Mouse (Mus musculus) neural tube, embryonic 12.5 days (tissue): Measurements from ENCODE around the gene Gm10295. TPM values are rescaled to one million over a fixed set of nuclear protein-coding genes. Genes with fewer than 3 reads are reported as not detected.
A peak's percentile ranks its signal among the peaks of the same experiment; 100 is the strongest.

Source experiments
- ATAC-seq: fragments of 200-750 bp; cut with Nextera tagmentation; 2 replicates; pipeline ENCODE4 v1.8.0; 2017; ENCODE audit warnings: low read depth, mild to moderate bottlenecking, moderate TSS enrichment, moderate library complexity; ENCODE audit not compliant: low FRiP score
- H3K27ac ChIP-seq: fragments of 300-500 bp; sonication (generic); 2 replicates; pipeline ENCODE4 v1.5.1; 2016
- H3K27me3 ChIP-seq: fragments of 300-500 bp; sonication (generic); replicated peaks from 2 replicates; pipeline ENCODE4 v1.6.1; 2016; ENCODE audit warnings: mild to moderate bottlenecking
- H3K36me3 ChIP-seq: fragments of 300-500 bp; sonication (generic); 2 replicates; pipeline ENCODE4 v1.6.1; 2016; ENCODE audit warnings: mild to moderate bottlenecking
- H3K4me1 ChIP-seq: fragments of 300-500 bp; sonication (generic); 2 replicates; pipeline ENCODE4 v1.6.1; 2016
- H3K4me2 ChIP-seq: fragments of 300-500 bp; sonication (generic); replicated peaks from 2 replicates; pipeline ENCODE4 v1.6.1; 2016; ENCODE audit warnings: mild to moderate bottlenecking
- H3K4me3 ChIP-seq: fragments of 300-500 bp; sonication (generic); 2 replicates; pipeline ENCODE4 v1.5.1; 2016
- H3K9ac ChIP-seq: fragments of 300-500 bp; sonication (generic); 2 replicates; pipeline ENCODE4 v1.6.1; 2016; ENCODE audit warnings: mild to moderate bottlenecking
- H3K9me3 ChIP-seq: fragments of 300-500 bp; sonication (generic); 2 replicates; pipeline ENCODE4 v1.6.1; 2016; ENCODE audit warnings: mild to moderate bottlenecking
- WGBS: fragments of 180-500 bp; shearing (Covaris S2); methylation state at CpG from one replicate; pipeline ENCODE4 v1.1.7; 2016; 5-methylcytosine and 5-hydroxymethylcytosine counted together
- polyA plus RNA-seq: library from polyadenylated mRNA; unstranded; fragments of >200 nt; fragmentation: Nextera tagmentation; extraction: Ambion mirVana; gene quantifications from 2 replicates; pipeline ENCODE4 v1.2.1, GENCODE M21; 2016

Gm10295 gene
- polyA plus RNA-seq: not detected in 2 replicates

GRCm38 (mm10) chr7:71351364-71351763, at the start of gene Gm10295:
Gm10295 (minus strand) TSS chr7:71351485.
- H3K9ac ChIP-seq: no peak within 1 kb of the TSS
- ATAC-seq: peak; percentile 58
- 0 out of 2 replicates have a peak, but pooled peaks cover 3% of the 10 kb centered on the region for H3K27me3 ChIP-seq
- no peaks in the 10 kb centered on the region for H3K9me3 ChIP-seq
- H3K36me3 ChIP-seq: no peaks in the 10 kb centered on the region
- peaks cover 14% of the 10 kb centered on the region for H3K4me1 ChIP-seq
- H3K4me2 ChIP-seq: peak within 1 kb of the TSS; percentile 49
- H3K4me3 ChIP-seq: no peak within 1 kb of the TSS
- whole genome bisulfite sequencing: 4% methylated on average over 11 of the region's 11 CpGs
- H3K27ac ChIP-seq: no peak within 1 kb of the TSS

DNA sequence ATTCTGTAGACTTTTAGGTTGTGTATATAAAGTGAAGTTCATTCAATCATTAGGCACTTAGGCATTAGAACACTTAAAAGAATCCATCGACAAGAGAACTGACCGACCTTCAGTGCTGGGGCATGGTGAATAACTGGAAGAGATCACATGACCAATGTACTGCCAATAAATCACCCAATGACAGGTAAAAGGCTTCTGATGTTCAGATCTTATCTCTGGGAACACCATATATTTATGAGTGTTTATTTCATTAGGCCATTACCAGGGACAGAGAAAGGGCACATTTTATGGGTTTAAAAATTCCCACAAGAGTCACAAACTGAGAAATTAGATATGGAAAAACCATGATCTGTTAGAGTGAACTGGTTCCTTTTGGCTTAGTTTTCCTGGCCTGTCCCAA, 49.7 kb upstream of the Gm10295 start:
- H3K4me3 ChIP-seq: no peak overlapping the region

DNA sequence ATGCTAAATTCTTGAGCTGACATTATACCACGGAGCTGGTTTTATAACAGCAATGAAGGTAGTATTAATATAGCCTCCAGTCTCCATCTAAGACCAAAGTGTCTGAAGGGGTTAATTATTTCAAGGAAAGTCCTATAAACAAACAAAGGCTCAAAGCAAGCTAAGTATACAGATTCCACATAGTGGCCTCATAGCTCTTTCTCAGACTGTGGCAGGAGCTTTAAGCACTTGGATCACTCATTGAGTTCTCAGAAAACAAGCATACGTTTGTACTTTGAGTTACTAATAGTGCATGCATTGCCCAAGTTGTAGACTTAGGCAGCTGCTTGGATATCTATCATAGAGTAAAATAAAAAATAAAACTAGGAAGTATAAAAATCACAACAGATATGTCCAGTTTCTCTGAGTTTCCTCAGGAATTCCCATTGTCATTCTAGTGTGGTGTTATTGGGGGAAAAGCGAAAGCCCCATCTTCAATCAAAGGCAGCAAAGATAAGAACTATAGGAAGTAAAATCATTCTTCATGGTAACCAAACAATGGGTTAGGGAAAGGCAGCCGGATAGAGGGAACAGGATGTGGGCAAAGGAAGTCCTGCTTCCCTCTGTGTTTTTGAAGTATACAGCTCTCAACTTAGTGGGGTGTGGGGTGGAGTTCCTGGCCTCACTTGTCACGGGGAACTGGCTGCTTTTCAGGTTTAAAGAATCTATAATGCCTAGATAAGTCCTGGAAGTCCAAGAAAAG, 48.8 kb upstream of the Gm10295 start:
- Histone ChIP-seq H3K4me2 (no peak overlapping the region), H3K36me3 (no peaks in the 10 kb centered on the region), H3K27me3 (no peaks in the 10 kb centered on the region), H3K4me1 (no peaks in the 10 kb centered on the region), H3K9ac (no peak overlapping the region), H3K27ac (no peak overlapping the region), H3K9me3 (no peaks in the 10 kb centered on the region), H3K4me3 (no peak overlapping the region)
- ATAC-seq: no peak
- WGBS: 72% methylated on average over 5 of the region's 5 CpGs

More for the DNA sequence above, 49.7 kb upstream of the Gm10295 start:
- no peaks in the 10 kb centered on the region for H3K27me3 ChIP-seq
- H3K4me2 ChIP-seq: no peak overlapping the region
- WGBS: 65% methylated on average over 2 of the region's 2 CpGs
- H3K9ac ChIP-seq: no peak overlapping the region
- H3K4me1 ChIP-seq: no peaks in the 10 kb centered on the region
- ATAC-seq: no peak
- H3K9me3 ChIP-seq: no peaks in the 10 kb centered on the region
- no peaks in the 10 kb centered on the region for H3K36me3 ChIP-seq
- no peak overlapping the region for H3K27ac ChIP-seq

GRCm38 (mm10) chr7:71398959-71399756, 47.9 kb upstream of the Gm10295 start:
- no peak overlapping the region for H3K4me3 ChIP-seq
- no peak overlapping the region for H3K9ac ChIP-seq
- ATAC-seq: no peak
- no peaks in the 10 kb centered on the region for H3K36me3 ChIP-seq
- no peaks in the 10 kb centered on the region for H3K9me3 ChIP-seq
- H3K27me3 ChIP-seq: no peaks in the 10 kb centered on the region
- H3K27ac ChIP-seq: no peak overlapping the region
- no peaks in the 10 kb centered on the region for H3K4me1 ChIP-seq
- no peak overlapping the region for H3K4me2 ChIP-seq
- 45% methylated on average over 10 of the region's 10 CpGs for WGBS

GRCm38 (mm10) chr7:71398389-71398788, 47.1 kb upstream of the Gm10295 start:
- Histone ChIP-seq H3K27me3 (no peaks in the 10 kb centered on the region), H3K27ac (no peak overlapping the region), H3K4me2 (no peak overlapping the region), H3K4me3 (no peak overlapping the region), H3K36me3 (no peaks in the 10 kb centered on the region), H3K9ac (no peak overlapping the region), H3K4me1 (no peaks in the 10 kb centered on the region), H3K9me3 (no peaks in the 10 kb centered on the region)
- ATAC-seq: no peak
- WGBS: 80% methylated on average over 1 of the region's 1 CpGs

DNA sequence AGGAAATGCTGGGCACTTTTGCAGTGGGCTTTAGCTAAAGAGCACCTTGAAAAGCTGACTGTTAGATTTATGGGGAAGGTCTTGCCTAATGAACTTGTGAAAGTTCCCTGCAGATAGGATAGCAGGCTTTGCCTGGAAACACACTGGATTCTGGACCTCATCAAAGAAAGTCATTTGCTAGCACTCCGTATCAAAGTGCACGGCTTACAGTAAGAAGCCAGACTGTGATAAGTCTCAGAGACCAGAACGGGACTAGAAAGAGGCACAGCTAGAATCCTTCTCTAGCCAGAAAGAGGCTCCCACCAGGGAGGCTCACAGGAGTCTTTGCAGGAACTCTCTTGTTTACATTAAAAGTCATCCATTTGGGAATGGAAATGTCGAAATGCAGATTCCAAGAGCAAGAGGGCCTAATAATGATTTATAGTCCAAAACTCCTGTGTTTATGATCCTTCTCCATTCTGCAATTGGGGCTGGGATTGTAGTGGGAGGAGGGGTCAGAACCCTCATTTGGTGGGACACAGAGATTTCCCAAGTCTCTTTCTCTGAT, 41.6 kb upstream of the Gm10295 start:
- Histone ChIP-seq H3K27ac (no peak overlapping the region), H3K9ac (no peak overlapping the region), H3K9me3 (no peaks in the 10 kb centered on the region), H3K4me3 (no peak overlapping the region), H3K27me3 (no peaks in the 10 kb centered on the region), H3K36me3 (no peaks in the 10 kb centered on the region), H3K4me1 (no peaks in the 10 kb centered on the region), H3K4me2 (no peak overlapping the region)
- WGBS: 29% methylated on average over 4 of the region's 4 CpGs
- ATAC-seq: no peak

- H3K9ac ChIP-seq: no peak overlapping the region
- WGBS: 81% methylated on average over 5 of the region's 5 CpGs
- no peak overlapping the region for H3K4me2 ChIP-seq
- ATAC-seq: no peak
- no peak overlapping the region for H3K27ac ChIP-seq
- no peak overlapping the region for H3K4me3 ChIP-seq
- H3K9me3 ChIP-seq: no peaks in the 10 kb centered on the region
- no peaks in the 10 kb centered on the region for H3K36me3 ChIP-seq
- no peaks in the 10 kb centered on the region for H3K27me3 ChIP-seq
- peaks cover 3% of the 10 kb centered on the region; the same call in 1 of the 2 replicates for H3K4me1 ChIP-seq
Measured at GRCm38 (mm10) chr7:71391333-71391732, 40.0 kb upstream of the Gm10295 start.

DNA sequence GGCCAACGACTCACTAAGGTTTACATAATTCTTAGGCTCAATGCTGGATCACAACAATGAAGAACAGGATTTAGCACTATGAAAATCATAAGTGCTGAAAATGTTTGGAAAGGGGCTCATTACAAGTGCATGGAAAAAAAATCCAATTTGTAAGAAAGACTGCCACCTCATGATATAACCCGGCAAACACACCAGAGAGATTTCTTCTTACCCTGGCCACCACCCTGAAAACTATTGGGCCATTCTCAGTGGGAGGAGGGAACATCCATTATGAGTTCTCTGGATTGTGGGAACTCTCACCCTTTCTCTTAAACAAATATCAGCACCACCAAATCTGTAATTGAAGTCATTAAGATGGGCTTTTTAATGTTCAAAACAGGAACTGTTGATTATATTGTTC, 39.0 kb upstream of the Gm10295 start:
- ATAC-seq: no peak
- Histone ChIP-seq H3K4me2 (no peak overlapping the region), H3K9me3 (no peaks in the 10 kb centered on the region), H3K4me1 (peaks cover 11% of the 10 kb centered on the region), H3K36me3 (no peaks in the 10 kb centered on the region), H3K9ac (no peak overlapping the region), H3K4me3 (no peak overlapping the region), H3K27me3 (no peaks in the 10 kb centered on the region), H3K27ac (no peak overlapping the region)
- 82% methylated on average over 2 of the region's 2 CpGs for WGBS

- 21% methylated on average over 6 of the region's 6 CpGs for WGBS
- no peak overlapping the region for H3K4me3 ChIP-seq
- no peak overlapping the region for H3K4me2 ChIP-seq
- H3K27me3 ChIP-seq: no peaks in the 10 kb centered on the region
- H3K36me3 ChIP-seq: no peaks in the 10 kb centered on the region
- H3K27ac ChIP-seq: no peak overlapping the region
- peaks cover 44% of the 10 kb centered on the region for H3K4me1 ChIP-seq
- H3K9me3 ChIP-seq: no peaks in the 10 kb centered on the region
- no peak overlapping the region for H3K9ac ChIP-seq
- no peak for ATAC-seq
Measured at GRCm38 (mm10) chr7:71386050-71386449, 34.8 kb upstream of the Gm10295 start.

DNA sequence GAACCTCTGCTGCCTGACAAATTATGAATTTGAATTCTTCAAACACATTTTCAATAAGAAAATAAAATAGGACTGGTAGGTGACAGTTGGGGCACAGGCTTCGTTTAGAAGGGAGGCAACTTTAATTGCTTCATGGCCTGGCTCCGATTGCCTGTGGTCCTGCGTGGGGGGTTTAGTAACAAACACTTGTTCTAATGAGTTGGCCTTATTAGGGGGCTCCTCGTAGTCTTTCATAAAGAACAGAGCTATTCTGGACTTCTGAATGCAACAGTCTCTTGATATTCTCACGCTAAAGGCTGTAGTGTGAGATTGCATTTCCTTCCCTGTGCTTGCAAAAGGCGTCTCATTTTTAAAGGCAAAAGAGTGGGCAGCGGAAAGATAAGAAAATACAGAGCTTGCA, 33.6 kb upstream of the Gm10295 start:
- Histone ChIP-seq H3K27me3 (no peaks in the 10 kb centered on the region), H3K4me3 (no peak overlapping the region), H3K36me3 (no peaks in the 10 kb centered on the region), H3K9ac (no peak overlapping the region), H3K4me2 (no peak overlapping the region), H3K4me1 (peaks cover 53% of the 10 kb centered on the region), H3K9me3 (no peaks in the 10 kb centered on the region), H3K27ac (no peak overlapping the region)
- WGBS: 27% methylated on average over 7 of the region's 7 CpGs
- no peak for ATAC-seq

GRCm38 (mm10) chr7:71383341-71384130, 32.3 kb upstream of the Gm10295 start:
- Histone ChIP-seq H3K9ac (no peak overlapping the region), H3K27ac (peak overlapping the region; percentile 60), H3K4me3 (no peak overlapping the region), H3K4me2 (peak overlapping the region; percentile 42), H3K9me3 (no peaks in the 10 kb centered on the region), H3K27me3 (no peaks in the 10 kb centered on the region), H3K4me1 (peaks cover 53% of the 10 kb centered on the region), H3K36me3 (no peaks in the 10 kb centered on the region)
- peak; percentile 85 for ATAC-seq
- 8% methylated on average over 20 of the region's 20 CpGs for WGBS
